Mouse (Mus musculus) megakaryocyte, embryonic 14.5 days (primary cell): ENCODE measurements around the gene Gm48552.

Experiments used
- FLI1 ChIP-seq: IDR thresholded peaks from 2 replicates; pipeline ENCODE4 v1.6.1; 2012; ENCODE audit warnings: low read length, inconsistent platforms, mixed read lengths
- GATA1 ChIP-seq: IDR thresholded peaks from 3 replicates; pipeline ENCODE4 v1.6.1; 2012; ENCODE audit warnings: mixed read lengths, low read length, inconsistent platforms, borderline replicate concordance

DNA sequence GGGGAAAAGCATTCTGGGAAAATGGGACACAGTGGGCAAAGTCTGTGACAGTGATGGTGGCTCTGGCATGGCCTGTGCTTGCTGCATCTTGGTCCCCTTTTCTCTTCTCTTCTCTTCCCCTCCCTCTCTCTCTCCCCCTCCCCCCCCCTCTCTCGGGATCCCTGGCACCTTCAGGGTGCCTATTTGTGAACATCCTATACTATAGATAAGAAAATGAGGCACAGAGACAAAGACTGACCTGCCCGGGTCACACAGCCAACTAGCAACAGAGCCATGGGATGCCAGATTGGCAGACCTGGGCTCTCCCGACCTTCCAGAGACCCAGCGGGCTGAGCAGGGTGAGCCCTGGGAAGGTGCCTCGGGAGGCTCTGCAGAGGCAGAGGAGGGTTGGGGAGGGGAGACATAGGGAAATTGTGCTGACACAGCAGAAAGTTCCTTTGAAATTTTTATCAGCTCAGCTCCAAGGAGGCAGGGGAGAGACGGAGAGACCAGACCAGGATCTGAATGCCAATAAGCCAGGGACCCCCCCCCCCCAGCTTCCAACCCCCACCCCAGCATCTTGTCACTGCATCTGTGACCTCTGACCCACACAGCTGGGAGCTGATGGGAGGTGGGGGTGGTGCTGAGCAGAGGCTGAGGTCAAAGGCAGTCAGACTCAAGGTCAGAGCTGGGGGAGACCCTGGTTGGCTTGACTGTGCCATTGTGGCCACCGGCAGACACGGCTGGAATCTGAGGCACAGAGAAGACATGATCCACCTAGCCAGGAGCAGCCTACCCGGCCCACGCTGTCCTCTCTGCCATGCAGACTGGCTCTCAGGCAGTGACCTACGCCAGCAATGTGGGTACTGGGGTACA, 29.6 kb downstream of the Gm48552 start:
- TF ChIP-seq GATA1: no peak
- TF ChIP-seq FLI1: no peak
